Mouse (Mus musculus) CD4-positive, CD25-positive, alpha-beta regulatory T cell, adult 4 months (primary cell): Measurements from ENCODE around the gene Ogfrl1. TPM values are rescaled to one million over a fixed set of nuclear protein-coding genes. Genes with fewer than 3 reads are reported as not detected.

Experiments used
- ATAC-seq: one replicate; pipeline ENCODE4 v1.8.0; 2017
- polyA plus RNA-seq, 2 experiments: library from polyadenylated mRNA; unstranded; fragments of 100-300 nt; shearing (Covaris generic); gene quantifications; one replicate each; pipeline ENCODE4 v1.2.1; 2017

Gene Ogfrl1
- polyA plus RNA-seq, 2 experiments from 2014 or later = 0.56 to 0.91 TPM

GRCm38 (mm10) chr1:23351756-23352155 is 45.8 kb downstream of the Ogfrl1 start:
- no peak for ATAC-seq

- ATAC-seq = no peak
These were observed 51.9 kb downstream of the Ogfrl1 start for GRCm38 (mm10) chr1:23345633-23346032.

GRCm38 (mm10) chr1:23342864-23343263 is 54.7 kb downstream of the Ogfrl1 start:
- no peak for ATAC-seq

- no peak for ATAC-seq
These were observed 55.3 kb downstream of the Ogfrl1 start for GRCm38 (mm10) chr1:23342224-23342623.

GRCm38 (mm10) chr1:23335726-23336363 is 61.7 kb downstream of the Ogfrl1 start:
- no peak for ATAC-seq

- ATAC-seq = no peak
These were observed 62.5 kb downstream of the Ogfrl1 start for GRCm38 (mm10) chr1:23335050-23335449.

- ATAC-seq = no peak
These were observed 65.4 kb downstream of the Ogfrl1 start for GRCm38 (mm10) chr1:23332192-23332591.

GRCm38 (mm10) chr1:23325160-23325559 is 72.4 kb downstream of the Ogfrl1 start:
- ATAC-seq = no peak

GRCm38 (mm10) chr1:23324226-23324625 is 73.3 kb downstream of the Ogfrl1 start:
- no peak for ATAC-seq

- no peak for ATAC-seq
These were observed 74.3 kb downstream of the Ogfrl1 start for GRCm38 (mm10) chr1:23323286-23323685.

- ATAC-seq = no peak
These were observed 75.4 kb downstream of the Ogfrl1 start for GRCm38 (mm10) chr1:23322208-23322607.

GRCm38 (mm10) chr1:23321331-23321851 is 76.2 kb downstream of the Ogfrl1 start:
- ATAC-seq = no peak

GRCm38 (mm10) chr1:23320591-23321195 is 76.9 kb downstream of the Ogfrl1 start:
- no peak for ATAC-seq
